Mouse (Mus musculus): ENCODE measurements at regions not wholly inside any gene's neighbourhood (a gene's known extent, or its start where the extent isn't known, plus 50 kb on each side); places are given as distances from the start of the nearest gene placed in this dataset.
A peak's percentile ranks its signal among the peaks of the same experiment; 100 is the strongest.

- no peak overlapping the region for H3K4me3 ChIP-seq (ENCODE audit: low read depth, low read length)
- 16% methylated on average over 10 of the region's 10 CpGs for WGBS
- H3K27ac ChIP-seq (ENCODE audit: low read depth, low read length), result no peak overlapping the region
- peaks cover 42% of the 10 kb centered on the region for H3K27me3 ChIP-seq (ENCODE audit: control insufficient read depth, insufficient read depth, low read length)
- H3K9me3 ChIP-seq (ENCODE audit: control insufficient read depth, low read length), result no peaks in the 10 kb centered on the region
- H3K36me3 ChIP-seq (ENCODE audit: control insufficient read depth, insufficient read depth, low read length), result no peaks in the 10 kb centered on the region
- ATAC-seq (ENCODE audit: low read depth), result no peak
- no peaks in the 10 kb centered on the region for H3K4me1 ChIP-seq (ENCODE audit: control insufficient read depth, insufficient read depth, low read length)
- no peak overlapping the region for H3K9ac ChIP-seq (replicated peaks; ENCODE audit: low read depth, low read length)
- no peak overlapping the region for H3K4me2 ChIP-seq (ENCODE audit: low read depth, low read length)
These were observed 250.6 kb upstream of the Nfe2l3 start for GRCm38 (mm10) chr6:51181905-51182304.

GRCm38 (mm10) chr6:51182771-51183284 is 249.6 kb upstream of the Nfe2l3 start:
- Histone ChIP-seq H3K4me3 (ENCODE audit: low read depth, low read length) (no peak overlapping the region), H3K9ac (replicated peaks; ENCODE audit: low read depth, low read length) (no peak overlapping the region), H3K27me3 (ENCODE audit: control insufficient read depth, insufficient read depth, low read length) (peaks cover 45% of the 10 kb centered on the region), H3K27ac (ENCODE audit: low read depth, low read length) (no peak overlapping the region), H3K4me1 (ENCODE audit: control insufficient read depth, insufficient read depth, low read length) (no peaks in the 10 kb centered on the region), H3K4me2 (ENCODE audit: low read depth, low read length) (no peak overlapping the region), H3K36me3 (ENCODE audit: control insufficient read depth, insufficient read depth, low read length) (no peaks in the 10 kb centered on the region), H3K9me3 (ENCODE audit: control insufficient read depth, low read length) (no peaks in the 10 kb centered on the region)
- no peak for ATAC-seq (ENCODE audit: low read depth)
- 6% methylated on average over 5 of the region's 5 CpGs for WGBS

GRCm38 (mm10) chr6:51183576-51184420 is 248.7 kb upstream of the Nfe2l3 start:
- Histone ChIP-seq H3K27me3 (ENCODE audit: control insufficient read depth, insufficient read depth, low read length) (peaks cover 48% of the 10 kb centered on the region), H3K27ac (ENCODE audit: low read depth, low read length) (no peak overlapping the region), H3K9me3 (ENCODE audit: control insufficient read depth, low read length) (no peaks in the 10 kb centered on the region), H3K36me3 (ENCODE audit: control insufficient read depth, insufficient read depth, low read length) (no peaks in the 10 kb centered on the region), H3K4me1 (ENCODE audit: control insufficient read depth, insufficient read depth, low read length) (no peaks in the 10 kb centered on the region), H3K4me2 (ENCODE audit: low read depth, low read length) (no peak overlapping the region), H3K9ac (replicated peaks; ENCODE audit: low read depth, low read length) (no peak overlapping the region), H3K4me3 (ENCODE audit: low read depth, low read length) (no peak overlapping the region)
- WGBS, result 1% methylated on average over 21 of the region's 21 CpGs
- no peak for ATAC-seq (ENCODE audit: low read depth)

GRCm38 (mm10) chr6:51184500-51184899 is 248.0 kb upstream of the Nfe2l3 start:
- no peaks in the 10 kb centered on the region for H3K4me1 ChIP-seq (ENCODE audit: control insufficient read depth, insufficient read depth, low read length)
- H3K9ac ChIP-seq (replicated peaks; ENCODE audit: low read depth, low read length), result no peak overlapping the region
- WGBS, result 1% methylated on average over 3 of the region's 3 CpGs
- H3K4me3 ChIP-seq (ENCODE audit: low read depth, low read length), result no peak overlapping the region
- peaks cover 48% of the 10 kb centered on the region for H3K27me3 ChIP-seq (ENCODE audit: control insufficient read depth, insufficient read depth, low read length)
- H3K4me2 ChIP-seq (ENCODE audit: low read depth, low read length), result no peak overlapping the region
- no peak for ATAC-seq (ENCODE audit: low read depth)
- H3K27ac ChIP-seq (ENCODE audit: low read depth, low read length), result no peak overlapping the region
- no peaks in the 10 kb centered on the region for H3K36me3 ChIP-seq (ENCODE audit: control insufficient read depth, insufficient read depth, low read length)
- no peaks in the 10 kb centered on the region for H3K9me3 ChIP-seq (ENCODE audit: control insufficient read depth, low read length)

- WGBS, result 27% methylated on average over 6 of the region's 6 CpGs
- no peak overlapping the region for H3K4me3 ChIP-seq (ENCODE audit: low read depth, low read length)
- H3K9ac ChIP-seq (replicated peaks; ENCODE audit: low read depth, low read length), result no peak overlapping the region
- no peaks in the 10 kb centered on the region for H3K4me1 ChIP-seq (ENCODE audit: control insufficient read depth, insufficient read depth, low read length)
- no peaks in the 10 kb centered on the region for H3K36me3 ChIP-seq (ENCODE audit: control insufficient read depth, insufficient read depth, low read length)
- H3K27me3 ChIP-seq (ENCODE audit: control insufficient read depth, insufficient read depth, low read length), result peaks cover 47% of the 10 kb centered on the region
- H3K4me2 ChIP-seq (ENCODE audit: low read depth, low read length), result no peak overlapping the region
- H3K27ac ChIP-seq (ENCODE audit: low read depth, low read length), result no peak overlapping the region
- no peaks in the 10 kb centered on the region for H3K9me3 ChIP-seq (ENCODE audit: control insufficient read depth, low read length)
- no peak for ATAC-seq (ENCODE audit: low read depth)
These were observed 247.3 kb upstream of the Nfe2l3 start for GRCm38 (mm10) chr6:51185201-51185600.

- H3K9ac ChIP-seq (replicated peaks; ENCODE audit: low read depth, low read length), result no peak overlapping the region
- no peak overlapping the region for H3K4me3 ChIP-seq (ENCODE audit: low read depth, low read length)
- no peak for ATAC-seq (ENCODE audit: low read depth)
- peaks cover 4% of the 10 kb centered on the region; the same call in 1 of the 2 replicates for H3K4me1 ChIP-seq (ENCODE audit: control insufficient read depth, insufficient read depth, low read length)
- H3K4me2 ChIP-seq (ENCODE audit: low read depth, low read length), result no peak overlapping the region
- H3K27ac ChIP-seq (ENCODE audit: low read depth, low read length), result no peak overlapping the region
- H3K27me3 ChIP-seq (ENCODE audit: control insufficient read depth, insufficient read depth, low read length), result peaks cover 30% of the 10 kb centered on the region
- no peaks in the 10 kb centered on the region for H3K36me3 ChIP-seq (ENCODE audit: control insufficient read depth, insufficient read depth, low read length)
- H3K9me3 ChIP-seq (ENCODE audit: control insufficient read depth, low read length), result no peaks in the 10 kb centered on the region
- WGBS, result 84% methylated on average over 3 of the region's 3 CpGs
These were observed 243.3 kb upstream of the Nfe2l3 start for GRCm38 (mm10) chr6:51189173-51189572.

GRCm38 (mm10) chr6:51192826-51193225 is 239.6 kb upstream of the Nfe2l3 start:
- Histone ChIP-seq H3K9ac (replicated peaks; ENCODE audit: low read depth, low read length) (no peak overlapping the region), H3K4me3 (ENCODE audit: low read depth, low read length) (no peak overlapping the region)

GRCm38 (mm10) chr6:51193356-51193755 is 239.1 kb upstream of the Nfe2l3 start:
- no peak overlapping the region for H3K9ac ChIP-seq (replicated peaks; ENCODE audit: low read depth, low read length)
- H3K4me3 ChIP-seq (ENCODE audit: low read depth, low read length), result no peak overlapping the region
- H3K4me1 ChIP-seq (ENCODE audit: control insufficient read depth, insufficient read depth, low read length), result peaks cover 4% of the 10 kb centered on the region; the same call in 1 of the 2 replicates
- H3K4me2 ChIP-seq (ENCODE audit: low read depth, low read length), result peak overlapping the region; percentile 26; the same call in 1 of the 2 replicates
- no peaks in the 10 kb centered on the region for H3K36me3 ChIP-seq (ENCODE audit: control insufficient read depth, insufficient read depth, low read length)
- 14% methylated on average over 12 of the region's 12 CpGs for WGBS
- H3K27me3 ChIP-seq (ENCODE audit: control insufficient read depth, insufficient read depth, low read length), result peaks cover 4% of the 10 kb centered on the region; the same call in 1 of the 2 replicates
- no peak overlapping the region for H3K27ac ChIP-seq (ENCODE audit: low read depth, low read length)
- ATAC-seq (ENCODE audit: low read depth), result peak; percentile 51; the same call in 1 of the 2 replicates
- H3K9me3 ChIP-seq (ENCODE audit: control insufficient read depth, low read length), result no peaks in the 10 kb centered on the region

More at GRCm38 (mm10) chr6:51192826-51193225, 239.6 kb upstream of the Nfe2l3 start:
- 20% methylated on average over 8 of the region's 8 CpGs for WGBS
- no peaks in the 10 kb centered on the region for H3K9me3 ChIP-seq (ENCODE audit: control insufficient read depth, low read length)
- H3K27ac ChIP-seq (ENCODE audit: low read depth, low read length), result no peak overlapping the region
- no peaks in the 10 kb centered on the region for H3K36me3 ChIP-seq (ENCODE audit: control insufficient read depth, insufficient read depth, low read length)
- H3K4me2 ChIP-seq (ENCODE audit: low read depth, low read length), result peak overlapping the region; percentile 26; the same call in 1 of the 2 replicates
- ATAC-seq (ENCODE audit: low read depth), result no peak
- H3K27me3 ChIP-seq (ENCODE audit: control insufficient read depth, insufficient read depth, low read length), result peaks cover 4% of the 10 kb centered on the region; the same call in 1 of the 2 replicates
- H3K4me1 ChIP-seq (ENCODE audit: control insufficient read depth, insufficient read depth, low read length), result peaks cover 4% of the 10 kb centered on the region; the same call in 1 of the 2 replicates

- Histone ChIP-seq H3K9ac (replicated peaks; ENCODE audit: low read depth, low read length) (no peak overlapping the region), H3K9me3 (ENCODE audit: control insufficient read depth, low read length) (no peaks in the 10 kb centered on the region), H3K4me3 (ENCODE audit: low read depth, low read length) (no peak overlapping the region), H3K4me1 (ENCODE audit: control insufficient read depth, insufficient read depth, low read length) (peaks cover 8% of the 10 kb centered on the region; the same call in 1 of the 2 replicates), H3K27ac (ENCODE audit: low read depth, low read length) (no peak overlapping the region), H3K4me2 (ENCODE audit: low read depth, low read length) (no peak overlapping the region), H3K27me3 (ENCODE audit: control insufficient read depth, insufficient read depth, low read length) (no peaks in the 10 kb centered on the region), H3K36me3 (ENCODE audit: control insufficient read depth, insufficient read depth, low read length) (no peaks in the 10 kb centered on the region)
- 65% methylated on average over 2 of the region's 2 CpGs for WGBS
- no peak for ATAC-seq (ENCODE audit: low read depth)
These were observed 236.1 kb upstream of the Nfe2l3 start for GRCm38 (mm10) chr6:51196391-51196790.
